Mouse (Mus musculus): Measurements from ENCODE around the gene Elf3.

Gene Elf3

GRCm38 (mm10) chr1:135208716-135209115 is 49.7 kb downstream of the Elf3 start:
- TF ChIP-seq GATA4 (IDR thresholded peaks at IDR 0.05; ENCODE audit: insufficient replicate concordance, low read length), result no peak

GRCm38 (mm10) chr1:135206586-135207339 is 51.6 kb downstream of the Elf3 start:
- TF ChIP-seq GATA4 (IDR thresholded peaks at IDR 0.05; ENCODE audit: insufficient replicate concordance, low read length), result no peak

DNA sequence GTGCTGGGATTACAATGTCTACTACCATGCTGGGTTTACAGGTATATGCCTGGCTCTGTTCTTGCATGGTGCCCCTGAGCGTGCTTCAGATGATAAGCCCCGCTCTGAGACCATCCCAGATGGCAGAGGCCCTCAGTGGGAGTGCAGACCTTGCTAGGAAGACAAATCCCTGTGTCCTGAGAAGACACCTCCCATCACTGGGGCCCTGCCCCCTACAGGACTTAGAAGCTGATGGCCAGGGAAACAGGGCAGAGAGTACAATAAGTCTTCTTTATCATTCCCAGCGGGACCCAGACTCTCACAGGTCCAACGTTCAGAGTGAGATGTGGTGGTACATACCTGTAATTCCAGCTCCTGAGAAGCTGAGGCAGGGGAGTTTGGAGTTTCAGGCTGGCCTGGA is 53.1 kb downstream of the Elf3 start:
- TF ChIP-seq GATA4 (IDR thresholded peaks at IDR 0.05; ENCODE audit: insufficient replicate concordance, low read length), result no peak

DNA sequence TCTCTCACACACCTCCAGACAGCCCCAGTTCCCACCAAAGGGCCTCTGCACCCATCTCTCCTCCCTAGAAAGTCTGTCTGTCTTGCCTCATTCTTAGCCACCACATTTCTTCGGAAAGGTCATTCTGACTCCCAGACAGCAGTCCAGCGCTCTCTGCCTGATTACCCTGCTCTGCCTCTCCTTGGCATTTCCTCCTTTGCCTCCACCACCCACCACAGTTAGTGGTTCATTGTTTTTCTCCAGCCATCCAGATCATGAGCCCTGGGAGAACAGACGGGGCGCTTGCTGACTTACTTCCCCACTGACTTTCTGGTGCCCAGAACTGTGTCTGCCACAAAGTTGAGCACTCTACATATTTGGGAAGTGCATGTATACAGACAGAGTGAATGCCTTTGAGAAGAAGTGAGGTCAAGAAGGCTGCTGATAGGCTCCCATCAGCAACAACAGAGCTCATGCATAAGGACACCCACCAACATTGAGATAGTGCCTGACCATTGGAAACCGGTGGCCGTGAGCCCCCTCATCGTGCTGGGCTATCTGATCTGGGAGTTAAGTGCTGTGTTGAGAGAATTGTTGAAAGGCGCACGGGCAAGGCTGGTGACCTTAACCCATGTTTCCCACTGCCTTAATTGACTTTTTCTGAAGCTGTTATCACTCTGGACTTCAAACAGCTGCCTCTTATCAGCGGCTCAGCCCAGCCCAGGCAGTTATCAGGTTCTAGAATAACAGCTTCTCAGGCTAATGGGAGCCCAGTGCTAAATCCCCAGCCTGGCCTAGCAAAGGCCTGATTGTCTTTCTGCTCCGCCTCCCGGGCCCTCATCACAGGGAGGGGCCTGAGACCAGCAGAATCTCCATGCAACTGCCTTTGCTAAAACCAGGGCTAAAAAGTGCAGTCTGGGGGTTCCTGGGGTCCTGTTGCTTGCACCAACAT is 53.9 kb downstream of the Elf3 start:
- TF ChIP-seq GATA4 (IDR thresholded peaks at IDR 0.05; ENCODE audit: insufficient replicate concordance, low read length), result no peak
